Mouse (Mus musculus) limb, embryonic 12.5 days (tissue): Measurements from ENCODE around the gene Cfap61. TPM values are rescaled to one million over a fixed set of nuclear protein-coding genes. Genes with fewer than 3 reads are reported as not detected.
"Not testable (repeated sequence)": the region's sequence is repeated elsewhere in the genome, so short reads cannot be mapped to it uniquely, and the experiment has no call there.

Experiments used
- ATAC-seq: fragments of 200-750 bp; cut with Nextera tagmentation; 2 replicates; pipeline ENCODE4 v1.8.0; 2017; ENCODE audit warnings: low read depth, moderate TSS enrichment; ENCODE audit not compliant: insufficient number of reproducible peaks, insufficient read depth, low FRiP score, low TSS enrichment
- H3K27ac ChIP-seq: fragments of 300-500 bp; sonication (generic); 2 replicates; pipeline ENCODE4 v1.5.1; 2016; ENCODE audit warnings: mild to moderate bottlenecking, moderate library complexity
- H3K27me3 ChIP-seq: fragments of 300-500 bp; sonication (generic); 2 replicates; pipeline ENCODE4 v1.6.1; 2016; ENCODE audit warnings: mild to moderate bottlenecking, moderate library complexity
- H3K36me3 ChIP-seq: fragments of 300-500 bp; sonication (generic); 2 replicates; pipeline ENCODE4 v1.6.1; 2016; ENCODE audit warnings: mild to moderate bottlenecking, moderate library complexity
- H3K4me1 ChIP-seq: fragments of 300-500 bp; sonication (generic); replicated peaks from 2 replicates; pipeline ENCODE4 v1.6.1; 2016
- H3K4me2 ChIP-seq: fragments of 300-500 bp; sonication (generic); 2 replicates; pipeline ENCODE4 v1.6.1; 2016; ENCODE audit warnings: mild to moderate bottlenecking, moderate library complexity
- H3K4me3 ChIP-seq: fragments of 300-500 bp; sonication (generic); replicated peaks from 2 replicates; pipeline ENCODE4 v1.5.1; 2016; ENCODE audit warnings: mild to moderate bottlenecking
- H3K9ac ChIP-seq: fragments of 300-500 bp; sonication (generic); replicated peaks from 2 replicates; pipeline ENCODE4 v1.6.1; 2016; ENCODE audit warnings: mild to moderate bottlenecking, moderate library complexity
- H3K9me3 ChIP-seq: fragments of 300-500 bp; sonication (generic); 2 replicates; pipeline ENCODE4 v1.6.1; 2016; ENCODE audit warnings: mild to moderate bottlenecking, moderate library complexity
- WGBS: fragments of 180-500 bp; shearing (Covaris S2); methylation state at CpG from one replicate; pipeline ENCODE4 v1.1.7; 2016; 5-methylcytosine and 5-hydroxymethylcytosine counted together
- polyA plus RNA-seq: library from polyadenylated mRNA; unstranded; fragments of >200 nt; fragmentation: Nextera tagmentation; extraction: Ambion mirVana; gene quantifications from 2 replicates; pipeline ENCODE4 v1.2.1, GENCODE M21; 2016

Gene Cfap61
- 0.21 and 1.2 TPM in 2 replicates for polyA plus RNA-seq

DNA sequence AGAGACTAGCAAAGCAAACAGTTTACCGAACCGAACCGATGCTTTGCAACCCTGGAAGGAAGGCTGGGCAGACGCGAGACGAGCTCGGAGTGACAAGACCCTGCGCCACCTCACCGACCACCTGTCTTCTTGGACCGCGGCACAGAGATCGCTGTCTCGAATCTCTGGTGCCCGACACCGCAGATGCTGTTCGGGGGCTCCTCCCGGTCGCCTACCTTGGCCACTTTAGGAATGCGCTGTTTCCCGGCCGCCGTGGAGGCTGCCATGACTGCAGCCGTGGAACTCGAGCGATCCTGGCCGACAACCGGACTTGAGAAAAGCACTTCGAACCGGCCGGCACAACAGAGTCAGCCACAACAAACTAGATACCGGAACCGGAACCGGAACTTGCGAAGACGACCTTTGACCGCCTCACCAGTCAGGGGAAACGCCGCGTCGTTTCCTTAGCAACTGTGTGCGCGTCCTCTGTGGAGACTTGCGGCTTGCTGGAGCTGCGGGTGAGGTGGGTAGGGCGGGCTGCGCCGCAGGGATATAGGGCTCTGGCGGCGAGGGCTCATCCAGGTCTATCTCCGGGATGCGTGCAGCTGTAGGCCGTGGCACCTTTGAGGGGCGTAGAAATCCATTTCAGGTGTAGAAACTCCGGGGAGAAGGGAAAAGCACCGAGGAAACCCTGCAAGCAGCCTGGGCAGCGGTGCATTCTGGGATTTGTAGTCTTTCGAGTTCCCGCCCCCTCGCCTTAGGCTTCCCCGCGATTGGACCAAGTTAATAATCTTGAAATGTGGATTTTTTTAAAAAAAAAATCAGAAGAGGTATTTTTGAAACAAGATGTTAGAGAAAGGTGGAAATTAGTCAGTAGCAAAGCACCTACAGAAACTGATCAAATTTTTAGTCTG, at the start of gene Cfap61, which contains the start of gene Crnkl1:
Cfap61 (plus strand) TSS at position 446 of the 893 bp plus-strand sequence.
Crnkl1 (minus strand) TSS at position 676 of the 893 bp plus-strand sequence.
- Histone ChIP-seq H3K9me3 (no peaks in the 10 kb centered on the region), H3K27me3 (no peaks in the 10 kb centered on the region), H3K36me3 (peaks cover 29% of the 10 kb centered on the region), H3K4me2 (peak within 1 kb of the TSS; percentile 89), H3K27ac (no peak within 1 kb of the TSS), H3K9ac (peak within 1 kb of the TSS; percentile 61), H3K4me3 (peak within 1 kb of the TSS; percentile 86), H3K4me1 (peaks cover 8% of the 10 kb centered on the region)
- ATAC-seq: peak; percentile 98
- under 1% methylated on average over 61 of the region's 61 CpGs for WGBS

DNA sequence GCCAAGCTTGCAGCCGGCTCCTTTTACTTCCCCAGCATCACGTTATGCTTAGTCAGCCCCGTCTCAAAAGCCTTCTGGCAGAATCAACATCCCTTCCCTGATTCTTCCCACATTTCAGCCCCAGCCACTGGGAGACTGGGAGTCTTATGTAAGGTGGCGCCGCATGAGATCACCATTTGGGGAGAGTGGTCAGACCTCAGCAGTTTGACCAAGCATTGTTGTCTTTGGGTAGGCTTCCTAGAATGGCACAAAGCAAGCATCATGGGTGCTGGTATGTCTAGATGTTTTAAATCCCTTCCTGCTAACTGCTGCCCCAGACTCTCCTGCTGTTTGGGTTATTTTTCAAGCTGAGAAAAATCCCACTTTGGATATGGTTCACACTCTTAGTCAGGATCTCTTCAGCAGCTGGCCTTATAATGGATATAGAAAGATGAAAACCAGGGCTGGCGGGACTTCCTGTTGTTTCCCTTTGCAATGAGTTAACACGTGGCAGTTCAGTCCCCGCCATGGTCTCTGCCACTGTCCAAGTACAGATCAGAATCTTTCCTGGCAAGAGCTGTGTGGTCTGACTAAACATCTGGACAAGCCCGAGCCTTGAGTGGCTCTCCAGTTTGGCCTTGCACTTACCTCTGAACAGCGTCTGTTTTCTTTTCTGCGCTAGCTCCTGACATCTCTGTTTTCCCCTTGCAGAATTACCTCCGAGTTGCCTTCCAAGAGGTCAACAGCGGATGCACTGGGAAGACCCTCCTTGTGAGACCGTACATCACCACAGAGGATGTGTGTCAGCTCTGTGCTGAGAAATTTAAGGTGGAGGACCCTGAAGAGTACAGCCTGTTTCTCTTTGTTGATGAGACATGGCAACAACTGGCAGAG, 49.4 kb upstream of the Cfap61 start:
- H3K4me3 ChIP-seq: no peak overlapping the region
- no peak overlapping the region for H3K9ac ChIP-seq
- no peaks in the 10 kb centered on the region for H3K9me3 ChIP-seq
- H3K36me3 ChIP-seq: peaks cover 53% of the 10 kb centered on the region
- H3K27me3 ChIP-seq: no peaks in the 10 kb centered on the region
- no peak overlapping the region for H3K4me2 ChIP-seq
- H3K4me1 ChIP-seq: peaks cover 75% of the 10 kb centered on the region
- no peak for ATAC-seq
- 49% methylated on average over 14 of the region's 14 CpGs for WGBS
- H3K27ac ChIP-seq: peak overlapping the region; percentile 83

- Histone ChIP-seq H3K9me3 (no peaks in the 10 kb centered on the region), H3K27ac (peak overlapping the region; percentile 84), H3K27me3 (no peaks in the 10 kb centered on the region), H3K36me3 (peaks cover 45% of the 10 kb centered on the region), H3K4me3 (no peak overlapping the region), H3K4me2 (no peak overlapping the region), H3K4me1 (peaks cover 48% of the 10 kb centered on the region), H3K9ac (no peak overlapping the region)
- ATAC-seq: no peak
- 56% methylated on average over 14 of the region's 14 CpGs for WGBS
These were observed 46.4 kb upstream of the Cfap61 start for GRCm38 (mm10) chr2:145887937-145888765.

- Histone ChIP-seq H3K9me3 (no peaks in the 10 kb centered on the region), H3K4me1 (peaks cover 40% of the 10 kb centered on the region), H3K36me3 (peaks cover 37% of the 10 kb centered on the region), H3K4me2 (no peak overlapping the region), H3K27ac (peak overlapping the region; percentile 84), H3K27me3 (no peaks in the 10 kb centered on the region), H3K4me3 (no peak overlapping the region), H3K9ac (no peak overlapping the region)
- 51% methylated on average over 6 of the region's 6 CpGs for WGBS
- ATAC-seq: no peak
These were observed 45.7 kb upstream of the Cfap61 start for GRCm38 (mm10) chr2:145888766-145889480.

GRCm38 (mm10) chr2:145890571-145890970, 44.0 kb upstream of the Cfap61 start:
- Histone ChIP-seq H3K4me2 (no peak overlapping the region), H3K4me1 (peaks cover 24% of the 10 kb centered on the region), H3K9ac (no peak overlapping the region), H3K4me3 (no peak overlapping the region), H3K27me3 (no peaks in the 10 kb centered on the region), H3K27ac (no peak overlapping the region), H3K36me3 (peaks cover 21% of the 10 kb centered on the region), H3K9me3 (no peaks in the 10 kb centered on the region)
- ATAC-seq: no peak
- 81% methylated on average over 2 of the region's 2 CpGs for WGBS

- Histone ChIP-seq H3K9ac (no peak overlapping the region), H3K4me1 (peaks cover 7% of the 10 kb centered on the region), H3K36me3 (no peaks in the 10 kb centered on the region), H3K9me3 (no peaks in the 10 kb centered on the region), H3K27me3 (no peaks in the 10 kb centered on the region), H3K4me3 (no peak overlapping the region), H3K27ac (no peak overlapping the region), H3K4me2 (no peak overlapping the region)
- no peak for ATAC-seq
- WGBS: 94% methylated on average over 6 of the region's 6 CpGs
These were observed 40.8 kb upstream of the Cfap61 start for GRCm38 (mm10) chr2:145893756-145894155.

DNA sequence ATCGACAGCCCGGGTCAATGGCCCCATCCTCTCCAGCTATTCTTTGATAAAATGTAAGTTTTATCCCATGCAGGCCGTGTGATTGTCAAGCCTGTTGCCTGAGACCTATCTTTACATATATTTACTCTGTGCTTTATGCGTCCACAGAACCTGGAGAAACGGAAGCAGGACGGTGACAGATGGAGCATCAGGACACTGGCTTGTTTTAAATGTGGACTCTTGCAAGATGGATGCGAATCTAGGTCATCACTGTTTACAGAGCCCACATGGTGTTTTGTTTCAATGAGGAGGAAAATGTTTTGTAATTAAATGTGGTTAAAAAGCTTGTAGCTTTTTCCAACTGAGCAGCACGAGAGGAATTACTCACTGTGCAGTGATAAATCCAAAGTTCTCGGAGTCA, 36.5 kb upstream of the Cfap61 start:
- 86% methylated on average over 9 of the region's 9 CpGs for WGBS
- H3K9ac ChIP-seq: no peak overlapping the region
- ATAC-seq: no peak

DNA sequence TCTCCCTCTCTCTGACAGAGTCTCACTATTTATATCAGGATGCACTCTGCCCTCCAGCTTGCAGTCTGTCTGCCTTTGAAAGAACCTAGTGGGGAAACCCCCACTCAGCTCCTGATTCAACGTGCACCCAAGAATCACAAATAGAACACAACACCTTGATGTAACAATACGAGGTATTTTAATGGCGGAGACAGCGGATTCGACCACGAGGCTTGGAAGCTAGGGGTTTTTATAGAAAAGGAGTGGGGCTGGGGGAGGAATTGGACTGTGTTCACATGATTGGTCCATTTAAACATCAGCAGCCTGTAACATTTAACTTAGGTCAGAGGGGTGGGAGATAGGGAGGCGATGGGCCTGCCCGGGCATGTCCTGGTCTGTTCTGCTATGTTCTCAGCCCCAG, 34.3 kb upstream of the Cfap61 start:
- not testable (repeated sequence) for H3K9me3 ChIP-seq, H3K4me3 ChIP-seq, H3K9ac ChIP-seq, H3K4me2 ChIP-seq, H3K27ac ChIP-seq, H3K27me3 ChIP-seq, ATAC-seq, H3K36me3 ChIP-seq
- H3K4me1 ChIP-seq: peaks cover 14% of the 10 kb centered on the region
- WGBS: 75% methylated on average over 8 of the region's 8 CpGs

More for the DNA sequence above, 36.5 kb upstream of the Cfap61 start:
- H3K27ac ChIP-seq: no peak overlapping the region
- H3K36me3 ChIP-seq: no peaks in the 10 kb centered on the region
- no peaks in the 10 kb centered on the region for H3K27me3 ChIP-seq
- no peak overlapping the region for H3K4me3 ChIP-seq
- H3K4me2 ChIP-seq: no peak overlapping the region
- no peaks in the 10 kb centered on the region for H3K9me3 ChIP-seq
- H3K4me1 ChIP-seq: no peaks in the 10 kb centered on the region

DNA sequence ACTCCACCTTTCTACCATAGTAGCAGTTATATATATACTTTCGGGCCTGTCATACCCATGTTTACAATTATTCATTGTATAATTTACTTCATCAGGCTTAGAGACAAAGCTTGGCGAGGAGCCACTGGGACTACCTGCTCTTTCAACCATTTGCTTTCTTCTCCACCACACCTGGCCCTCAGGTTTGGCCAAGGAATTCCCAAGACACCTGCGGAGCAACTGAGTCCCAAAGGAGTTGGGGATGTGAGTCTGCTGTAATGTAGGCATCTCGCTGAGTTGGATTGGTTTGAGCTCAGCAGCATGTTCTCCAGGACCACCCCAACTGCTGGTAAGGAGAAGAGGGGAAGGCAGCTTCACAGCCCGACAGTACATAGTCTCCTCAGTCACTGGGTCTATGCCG, 32.7 kb upstream of the Cfap61 start, which contains the start of gene Naa20:
Naa20 (plus strand) TSS at position 239 of the 400 bp plus-strand sequence.
- 0 out of 2 replicates have a peak within 1 kb of the TSS, but pooled peaks have one; percentile 34 for H3K9ac ChIP-seq
- ATAC-seq: no peak
- peaks cover 16% of the 10 kb centered on the region for H3K4me1 ChIP-seq
- 92% methylated on average over 6 of the region's 6 CpGs for WGBS
- H3K27me3 ChIP-seq: no peaks in the 10 kb centered on the region
- H3K36me3 ChIP-seq: peaks cover 7% of the 10 kb centered on the region; the same call in 1 of the 2 replicates
- H3K4me3 ChIP-seq: peak within 1 kb of the TSS; percentile 99
- no peaks in the 10 kb centered on the region for H3K9me3 ChIP-seq
- H3K4me2 ChIP-seq: peak within 1 kb of the TSS; percentile 62
- peak within 1 kb of the TSS; percentile 85; the same call in 1 of the 2 replicates for H3K27ac ChIP-seq
